Mouse (Mus musculus): ENCODE measurements at regions not wholly inside any gene's neighbourhood (a gene's known extent, or its start where the extent isn't known, plus 50 kb on each side); places are given as distances from the start of the nearest gene placed in this dataset.

DNA sequence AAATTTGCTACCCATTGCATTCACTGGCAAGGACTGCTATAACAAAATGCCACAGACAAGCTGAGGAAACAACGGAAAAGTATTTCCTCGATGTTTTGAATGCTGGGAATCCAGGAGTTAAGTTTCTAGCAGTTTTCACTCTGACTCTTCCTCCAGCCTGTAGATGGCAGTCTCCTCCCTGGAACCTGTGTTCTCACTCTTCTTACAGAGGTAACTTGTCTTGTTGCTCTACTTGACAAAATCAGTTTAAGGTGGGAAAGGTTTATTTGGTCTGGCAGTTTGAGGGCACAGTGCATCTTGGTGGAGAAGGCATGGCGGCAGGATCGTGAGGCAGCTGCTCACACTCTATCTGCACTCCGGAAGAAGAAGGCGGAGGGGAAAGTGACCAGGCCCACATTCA lies 181.3 kb upstream of the Nckap5 start:
- DNase-seq (ENCODE audit: low spot score in 2 of 2): no peak

DNA sequence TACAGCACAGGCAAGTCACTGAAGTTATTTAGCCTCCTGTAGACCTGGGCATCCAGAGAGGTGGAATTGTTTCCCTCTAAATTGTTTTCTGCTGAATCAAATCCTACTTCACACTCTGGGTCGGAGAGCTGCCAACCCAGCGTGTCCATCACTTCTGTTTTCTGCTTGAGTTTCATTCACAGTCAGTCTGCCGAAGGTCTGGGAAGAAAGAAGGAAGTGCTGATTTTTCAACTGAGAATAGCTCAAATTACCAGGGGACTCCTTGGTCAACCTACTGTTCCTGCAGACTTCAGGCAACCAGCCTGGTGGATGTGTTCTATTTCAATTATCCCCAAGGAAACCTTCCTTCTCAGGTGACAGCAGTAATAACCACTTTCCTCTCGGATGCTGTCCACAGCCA lies 179.1 kb upstream of the Nckap5 start:
- no peak for DNase-seq (ENCODE audit: low spot score in 2 of 2)

DNA sequence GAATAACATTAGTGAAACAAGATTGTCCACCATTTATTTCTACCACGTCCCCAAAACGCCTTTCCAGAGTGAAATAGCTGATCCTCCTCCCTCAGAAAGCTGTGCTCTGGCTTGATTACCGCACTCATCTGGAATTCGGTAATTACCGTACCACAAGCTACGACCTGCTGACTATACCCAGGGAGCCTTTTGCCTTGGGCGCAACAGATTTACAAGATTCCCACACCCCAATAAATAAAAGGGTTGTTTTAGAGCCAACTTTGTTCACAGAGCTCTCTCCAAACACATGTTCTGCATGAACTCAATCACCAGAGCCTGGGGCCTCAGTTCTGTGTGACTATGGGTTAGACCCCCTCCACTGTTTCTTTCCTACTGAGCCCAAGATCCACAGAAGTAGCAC lies 171.1 kb upstream of the Nckap5 start:
- DNase-seq (ENCODE audit: low spot score in 2 of 2): no peak

DNA sequence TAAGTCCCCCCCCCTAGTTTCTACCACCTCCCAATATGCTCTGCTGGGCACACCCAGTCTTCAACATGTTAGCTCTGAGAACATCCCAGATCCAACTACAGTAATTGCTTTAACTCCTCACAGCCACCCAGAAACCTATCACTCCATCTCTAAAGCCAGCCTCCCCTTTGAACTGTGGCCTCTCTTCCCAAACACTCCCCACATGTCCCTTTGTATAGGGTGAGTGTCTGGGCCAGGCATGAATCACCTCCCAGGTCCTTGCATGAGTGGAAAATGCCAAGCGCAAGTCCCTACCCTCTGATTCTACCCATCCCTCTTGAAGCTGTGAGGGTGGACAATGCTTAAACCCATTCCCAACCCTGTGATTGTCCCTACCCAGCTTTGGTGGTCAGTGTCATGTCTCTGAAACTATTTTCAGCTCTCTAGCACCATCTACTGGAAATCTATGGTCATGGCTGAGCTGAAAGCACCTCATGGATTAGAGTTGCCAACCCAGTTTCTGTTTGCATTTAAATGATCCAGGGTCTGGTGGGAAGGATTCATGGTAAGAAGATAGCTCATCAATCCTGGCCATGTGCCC lies 162.6 kb upstream of the Nckap5 start:
- DNase-seq (ENCODE audit: low spot score in 2 of 2): no peak

DNA sequence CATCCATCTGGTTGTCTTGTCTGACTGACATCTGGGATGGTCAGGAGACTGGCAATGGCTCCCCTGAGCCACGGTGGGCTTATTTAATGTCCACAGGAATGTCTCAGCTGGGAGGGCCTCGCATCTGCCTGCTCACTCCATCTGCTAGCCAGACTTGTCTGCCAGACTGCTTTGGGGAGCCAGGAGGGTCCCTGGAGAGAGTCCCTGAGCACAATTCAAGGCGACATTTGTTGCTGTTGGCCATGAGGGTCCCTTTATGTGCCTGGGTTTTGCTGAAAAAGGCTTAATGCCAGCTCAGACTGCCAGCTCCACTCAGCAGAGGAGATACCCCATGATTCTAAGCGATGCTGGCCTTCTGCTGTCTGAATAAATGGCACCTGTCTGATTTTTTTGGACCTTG lies 161.8 kb upstream of the Nckap5 start:
- no peak for DNase-seq (ENCODE audit: low spot score in 2 of 2)

DNA sequence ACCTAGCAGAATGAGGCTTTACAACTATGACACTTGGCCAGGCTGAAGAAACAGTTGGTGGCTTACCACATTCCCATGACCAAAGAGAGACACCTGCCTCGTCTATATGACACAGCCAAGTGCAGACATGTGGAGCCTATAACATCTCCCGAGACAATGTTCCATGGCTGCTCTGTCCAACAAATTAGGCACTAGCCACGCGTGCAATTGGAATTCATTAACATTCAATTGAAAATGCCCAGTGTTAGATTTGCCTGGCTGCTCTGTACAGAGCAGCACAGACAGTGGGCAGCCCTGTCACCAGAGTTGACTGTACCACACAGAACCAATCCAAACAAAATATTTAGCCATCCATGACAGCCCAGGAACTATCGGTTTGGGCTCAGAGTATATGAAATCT lies 152.2 kb upstream of the Nckap5 start:
- DNase-seq (ENCODE audit: low spot score in 2 of 2): no peak

DNA sequence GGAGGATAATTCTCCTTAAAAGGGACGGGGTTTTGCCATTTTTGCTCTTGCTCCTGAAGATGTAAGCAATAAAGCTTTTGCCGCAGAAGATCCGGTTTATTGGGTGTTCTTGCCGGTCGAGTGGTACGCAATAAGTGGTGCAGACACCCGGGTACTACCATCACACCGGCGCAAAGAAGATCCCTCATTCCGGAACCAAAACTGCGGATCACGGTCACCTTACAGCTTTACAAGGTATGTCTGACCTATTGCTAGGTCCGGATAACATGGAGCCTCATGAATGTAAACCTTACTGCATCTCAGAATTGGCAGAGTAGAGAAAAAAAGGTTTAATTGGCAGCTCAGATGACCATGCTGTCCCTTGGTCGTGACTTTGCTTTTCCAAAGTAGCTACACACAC lies 149.7 kb upstream of the Nckap5 start:
- DNase-seq (ENCODE audit: low spot score in 2 of 2): no peak

DNA sequence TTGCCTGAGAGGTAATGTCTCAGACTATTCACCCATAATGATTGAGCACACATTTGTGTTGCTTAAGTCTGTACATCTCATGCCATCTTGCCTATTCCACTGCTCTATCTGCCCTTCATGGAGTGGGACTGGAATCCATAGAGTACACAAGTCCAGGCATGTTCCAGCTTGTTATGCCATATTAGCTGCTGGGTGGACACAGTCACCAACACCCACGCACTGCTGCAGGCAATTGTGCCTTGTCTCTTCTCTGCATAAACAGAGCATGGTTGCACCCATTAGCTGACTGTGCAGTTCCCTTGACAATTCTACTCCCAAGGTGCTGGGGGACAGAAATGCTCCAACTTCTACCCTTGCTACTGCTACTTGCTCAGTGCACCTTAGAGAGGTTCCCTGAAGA lies 143.3 kb upstream of the Nckap5 start:
- DNase-seq (ENCODE audit: low spot score in 2 of 2): no peak

DNA sequence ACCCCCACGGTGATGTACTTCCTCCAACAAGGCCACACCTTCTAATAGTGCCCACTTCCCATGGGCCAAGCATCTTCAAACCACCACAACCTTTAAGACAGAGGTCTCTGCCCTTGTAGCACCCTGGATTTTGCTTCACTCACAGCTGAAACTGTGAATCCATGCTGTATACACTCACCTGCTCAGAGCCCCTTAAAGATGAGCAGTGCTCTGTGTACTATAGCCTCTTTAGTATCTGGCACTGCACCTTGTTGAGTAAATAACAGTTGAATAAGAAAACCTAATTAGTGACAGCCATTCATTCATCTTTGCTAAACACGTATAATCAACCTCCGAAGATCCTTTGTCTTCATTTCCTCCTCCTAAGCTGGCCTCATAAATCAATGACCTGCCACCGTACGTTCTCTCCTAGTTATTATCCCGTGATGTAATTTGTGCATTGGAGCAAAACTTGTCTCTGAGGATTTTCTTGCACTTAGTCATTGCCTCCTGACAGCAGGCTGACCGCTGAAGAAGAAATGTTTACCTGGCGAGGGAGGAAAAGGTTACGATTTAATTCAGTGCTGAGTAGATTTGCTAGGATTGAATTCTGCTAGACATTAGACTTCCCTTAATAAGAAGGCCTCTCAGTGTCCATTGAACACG lies 141.3 kb upstream of the Nckap5 start:
- DNase-seq (ENCODE audit: low spot score in 2 of 2): no peak

DNA sequence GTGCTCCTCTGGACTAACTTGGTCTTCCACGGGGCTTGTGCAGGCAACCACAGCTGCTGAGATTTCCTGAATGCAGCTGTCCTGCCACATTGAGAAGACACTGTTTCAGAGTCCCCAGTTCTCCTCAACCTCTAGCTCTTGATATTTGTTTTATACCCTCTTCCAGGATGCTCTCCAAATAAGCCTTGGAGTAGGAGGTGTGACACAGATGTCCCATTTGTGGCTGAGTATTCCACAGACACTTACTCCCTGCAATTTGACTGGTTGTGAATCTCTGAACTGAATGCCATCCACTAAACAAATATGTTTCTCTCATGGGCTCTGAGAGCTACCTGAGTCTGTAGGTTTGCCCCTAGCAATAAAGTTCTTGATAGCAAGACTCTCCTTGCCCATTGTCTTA lies 140.5 kb upstream of the Nckap5 start:
- DNase-seq (ENCODE audit: low spot score in 2 of 2): no peak

DNA sequence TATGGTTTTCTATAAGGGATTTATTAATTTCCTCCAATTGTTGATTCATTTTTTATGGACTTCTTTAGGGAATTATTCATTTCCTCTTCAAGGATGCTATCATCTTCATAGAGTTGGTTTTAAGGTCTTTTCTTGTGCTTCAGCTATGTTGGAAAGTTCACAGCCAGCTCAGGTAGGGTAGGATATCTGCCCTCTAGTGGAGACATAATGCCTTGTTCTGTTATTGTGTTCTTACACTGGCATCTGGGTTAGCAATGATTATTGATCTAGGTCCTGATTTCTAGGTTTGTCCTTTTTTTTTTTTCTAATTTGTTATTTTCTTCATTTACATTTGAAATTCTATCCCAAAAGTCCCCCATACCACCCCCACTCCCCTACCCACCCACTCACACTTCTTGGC lies 135.8 kb upstream of the Nckap5 start:
- no peak for DNase-seq (ENCODE audit: low spot score in 2 of 2)

DNA sequence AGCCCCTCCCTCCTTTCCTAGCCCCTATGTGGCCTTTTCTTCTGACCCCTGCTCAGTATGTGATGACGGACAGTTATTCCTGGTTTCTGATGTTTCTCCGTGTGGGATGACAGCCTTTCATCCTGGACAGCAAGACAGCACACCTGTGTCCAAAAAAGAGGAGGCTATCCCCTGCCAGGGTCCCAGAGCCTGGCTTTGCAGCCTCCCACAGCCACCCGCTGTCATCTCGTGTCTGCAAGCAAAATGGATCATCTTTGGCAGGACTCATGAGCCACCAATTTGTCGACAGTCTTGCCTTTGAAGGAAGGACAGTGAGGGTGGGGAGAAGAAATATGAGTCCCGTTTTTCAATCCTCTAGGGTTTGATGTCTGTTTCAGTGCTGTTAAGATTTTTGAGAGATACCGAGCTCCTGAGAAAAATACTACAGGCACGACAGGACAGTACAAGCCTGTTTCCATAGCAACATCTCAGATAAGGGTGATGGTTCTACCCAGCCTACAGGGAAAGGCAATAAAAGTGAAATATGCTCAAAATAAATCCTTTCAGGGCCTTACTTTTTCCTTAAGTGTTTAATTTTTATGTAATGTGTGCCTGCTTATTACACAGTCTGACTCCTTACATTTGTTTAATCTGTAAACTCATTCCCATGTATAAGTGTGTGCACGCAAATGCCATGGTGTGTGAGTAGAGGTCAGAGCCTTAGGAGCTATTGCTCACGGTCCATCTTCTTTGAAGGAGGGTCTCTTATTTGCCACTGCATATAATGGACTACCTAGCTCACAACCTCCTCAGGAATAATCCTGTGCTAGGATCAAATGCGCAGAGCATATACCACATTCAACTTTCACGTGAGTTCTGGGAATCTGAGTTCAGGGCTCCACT lies 125.5 kb upstream of the Nckap5 start:
- DNase-seq (ENCODE audit: low spot score in 2 of 2): no peak

DNA sequence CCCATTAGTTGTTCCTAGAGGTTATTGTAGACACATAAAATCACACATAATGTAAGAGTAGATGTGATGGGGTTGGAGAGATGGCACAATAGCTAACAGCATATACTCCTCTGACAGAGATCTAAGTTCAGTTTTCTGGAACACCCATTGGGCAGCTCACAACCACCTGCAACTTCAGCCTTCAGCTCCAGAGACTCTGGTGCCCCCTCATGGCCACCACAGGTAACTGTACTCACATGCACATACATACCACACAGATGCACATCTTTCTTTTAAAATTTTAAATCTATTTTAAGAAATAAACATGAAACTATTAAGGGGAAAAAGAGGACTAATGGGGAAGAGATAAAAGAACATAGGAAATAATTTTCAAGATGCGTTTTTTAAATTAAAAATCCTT lies 117.3 kb upstream of the Nckap5 start:
- DNase-seq (ENCODE audit: low spot score in 2 of 2): no peak

DNA sequence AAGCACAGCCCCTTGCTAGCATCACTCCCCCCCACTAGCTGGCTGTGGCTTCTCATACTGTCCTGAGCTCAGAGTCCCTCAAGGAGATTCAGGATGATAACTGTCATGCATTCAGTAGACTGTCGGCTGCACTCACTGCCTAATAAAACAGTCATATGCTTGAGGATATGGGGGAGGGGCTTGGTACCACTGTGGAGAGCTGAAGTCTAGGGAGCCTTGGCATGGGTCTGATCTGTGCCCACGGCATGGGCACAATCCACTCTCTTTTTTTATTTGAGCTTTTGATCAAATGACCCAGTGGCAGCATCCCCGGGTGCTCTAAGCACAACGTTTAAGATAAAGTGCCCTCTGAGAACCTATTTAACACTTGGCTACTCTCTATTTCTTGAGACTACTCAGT lies 102.1 kb upstream of the Nckap5 start:
- no peak for DNase-seq (ENCODE audit: low spot score in 2 of 2)

DNA sequence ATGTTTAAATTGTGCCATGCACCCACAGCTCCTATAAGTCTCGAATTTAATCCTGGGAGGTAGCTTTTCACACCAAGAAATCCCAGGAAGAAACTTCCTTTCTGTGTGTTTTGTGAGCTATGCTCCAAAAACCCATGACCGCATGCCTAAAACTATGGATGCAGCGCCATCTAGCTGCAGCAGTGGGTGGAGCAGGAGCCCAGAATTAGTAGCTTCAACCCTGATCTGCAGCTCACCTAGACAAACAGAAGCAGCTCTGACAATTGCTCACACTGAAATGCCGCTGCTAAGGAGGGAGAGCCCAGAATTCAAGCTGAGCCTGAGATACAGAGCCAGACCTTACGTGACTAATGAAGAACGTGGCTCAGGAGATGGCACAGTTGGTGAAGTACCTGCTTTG lies 101.2 kb upstream of the Nckap5 start:
- peak; percentile 19 to 42 for DNase-seq (ENCODE audit: low spot score in 2 of 2)

DNA sequence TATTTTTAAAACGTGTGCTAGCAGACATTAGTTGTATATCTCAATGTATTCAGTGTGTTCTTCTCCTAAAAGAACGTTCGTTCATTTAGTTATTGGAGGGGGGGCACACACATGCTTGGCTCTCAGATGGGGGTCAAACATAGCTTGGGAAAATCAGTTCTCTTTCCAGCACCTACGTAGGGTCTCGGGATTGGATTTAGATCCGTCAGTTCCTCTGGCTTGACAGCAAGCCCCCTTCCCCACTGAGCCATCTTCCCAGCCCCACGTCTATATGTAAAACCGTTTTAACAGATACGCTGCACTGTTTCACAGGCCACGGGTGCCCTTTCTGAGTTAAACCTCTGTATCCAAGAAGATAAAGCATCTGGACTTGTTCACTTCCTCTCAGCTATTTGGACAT lies 100.5 kb upstream of the Nckap5 start:
- DNase-seq (ENCODE audit: low spot score in 2 of 2): no peak

DNA sequence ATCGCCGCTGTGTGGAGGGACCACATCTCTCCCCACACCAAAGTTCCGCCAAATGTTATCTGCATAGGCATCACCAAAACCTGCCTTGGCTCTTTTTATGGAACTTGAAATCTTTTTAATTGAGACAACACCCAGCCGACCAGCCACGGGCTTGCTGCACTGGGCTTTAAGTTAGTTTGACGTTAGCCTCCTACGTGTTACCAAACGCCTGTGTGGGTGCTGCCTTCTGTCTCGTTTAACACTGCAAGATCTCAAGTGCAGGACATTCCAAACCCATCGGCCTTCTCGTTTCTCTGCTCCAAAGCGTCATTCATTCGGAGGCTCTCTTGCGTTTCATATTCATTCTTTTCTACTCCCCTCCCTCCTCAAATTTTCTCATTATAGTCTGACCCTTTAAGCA lies 100.0 kb upstream of the Nckap5 start:
- no peak for DNase-seq (ENCODE audit: low spot score in 2 of 2)

DNA sequence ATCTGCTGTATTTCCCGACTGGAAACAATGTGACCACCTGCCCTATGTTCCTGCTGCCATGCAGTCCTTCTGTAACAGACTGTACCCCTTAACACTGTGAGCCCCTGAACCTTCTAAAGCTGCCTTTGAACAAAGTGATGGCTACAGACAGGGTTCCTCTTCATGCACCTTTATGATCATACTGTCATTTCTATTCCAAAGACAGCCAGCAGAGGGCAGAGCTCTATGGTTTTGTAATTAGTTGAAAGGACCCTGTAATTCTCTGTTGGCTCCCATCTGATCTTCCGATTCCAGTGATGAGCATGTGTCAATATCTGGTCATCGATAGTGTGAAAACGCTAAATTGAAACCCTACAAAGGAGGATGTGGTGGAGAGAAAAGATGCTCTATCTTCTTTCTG lies 99.1 kb upstream of the Nckap5 start:
- no peak for DNase-seq (ENCODE audit: low spot score in 2 of 2)

DNA sequence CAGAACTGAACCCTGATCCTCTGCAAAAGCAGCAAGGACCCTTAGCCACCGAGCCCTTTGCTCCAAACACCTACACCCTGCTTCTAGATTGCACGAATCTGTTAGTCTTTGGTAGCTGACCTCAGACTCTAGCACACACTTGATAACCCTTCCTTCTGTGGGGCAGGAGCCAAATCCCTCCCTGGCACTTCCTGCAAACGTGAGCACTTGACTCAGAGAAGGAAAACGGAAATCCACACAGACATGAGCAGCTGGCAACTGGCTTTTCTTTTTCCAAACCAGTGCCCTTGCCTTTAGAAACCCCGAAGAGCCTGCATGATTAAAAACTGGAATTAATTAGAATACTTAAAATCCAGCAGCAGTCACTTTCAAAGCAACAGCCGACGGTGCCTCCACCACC lies 97.6 kb upstream of the Nckap5 start:
- no peak for DNase-seq (ENCODE audit: low spot score in 2 of 2)

DNA sequence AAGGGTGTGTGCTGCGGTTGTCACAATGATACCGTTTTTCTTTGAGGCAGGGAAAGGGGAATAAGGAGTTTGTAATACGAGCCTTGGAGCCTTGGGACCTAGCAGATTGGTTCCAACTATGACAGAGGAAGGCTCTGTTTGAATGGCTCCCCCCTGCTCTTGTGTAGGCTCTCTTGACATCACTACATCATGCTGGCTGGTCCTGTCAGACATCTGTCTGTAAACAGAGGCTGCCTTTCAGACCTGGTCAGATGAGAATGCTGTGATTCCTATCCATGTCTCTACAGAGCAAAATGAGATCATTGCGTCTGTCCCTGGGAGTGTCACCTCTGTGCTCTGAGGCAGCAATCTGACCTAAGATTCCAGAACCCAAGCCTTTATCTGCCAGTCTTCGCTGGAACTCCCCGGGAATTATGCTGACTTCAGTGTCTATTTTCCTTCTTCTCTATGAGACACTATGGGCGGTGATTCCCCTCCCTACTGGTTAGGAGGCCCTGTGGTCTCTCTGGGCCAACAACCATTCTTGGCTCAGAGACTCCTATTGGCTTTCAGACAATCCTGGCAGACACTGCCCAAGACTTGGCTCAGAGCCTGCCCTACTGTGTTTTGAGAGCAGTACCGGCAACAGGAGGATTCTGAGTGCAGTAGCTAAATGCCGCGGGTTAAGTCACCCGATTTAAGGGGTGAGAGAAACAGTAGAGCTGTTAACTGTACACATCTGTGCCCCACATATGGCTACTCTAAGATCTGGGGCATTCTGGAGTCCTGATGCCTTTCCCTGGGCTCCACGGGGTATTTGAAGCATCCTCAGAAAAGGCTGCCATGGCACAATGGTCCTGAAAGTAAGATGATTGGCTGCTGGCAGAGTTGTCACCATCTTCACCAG lies 94.8 kb upstream of the Nckap5 start:
- peak in 1 of 2 experiments; percentile 23 for DNase-seq (ENCODE audit: low spot score in 2 of 2)

DNA sequence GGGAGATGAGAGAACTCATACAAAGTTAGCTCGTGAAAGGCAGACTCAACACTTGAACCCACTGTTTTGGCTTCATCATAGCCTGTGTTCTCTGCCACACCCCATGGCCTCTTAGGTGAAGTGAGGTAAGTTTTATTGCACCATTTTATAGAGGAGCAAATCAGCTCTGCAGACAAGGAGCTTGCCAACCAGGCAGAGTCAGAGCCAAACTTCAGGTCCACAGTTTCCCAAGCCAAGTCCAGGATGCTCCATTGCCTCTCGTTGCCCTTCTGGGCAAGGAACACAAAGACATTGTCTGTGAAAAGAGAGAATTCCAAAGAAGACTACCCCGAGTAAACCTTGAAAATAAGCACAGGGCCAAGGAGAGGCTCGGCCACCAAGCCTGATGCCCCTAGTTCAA lies 93.4 kb upstream of the Nckap5 start:
- no peak for DNase-seq (ENCODE audit: low spot score in 2 of 2)

DNA sequence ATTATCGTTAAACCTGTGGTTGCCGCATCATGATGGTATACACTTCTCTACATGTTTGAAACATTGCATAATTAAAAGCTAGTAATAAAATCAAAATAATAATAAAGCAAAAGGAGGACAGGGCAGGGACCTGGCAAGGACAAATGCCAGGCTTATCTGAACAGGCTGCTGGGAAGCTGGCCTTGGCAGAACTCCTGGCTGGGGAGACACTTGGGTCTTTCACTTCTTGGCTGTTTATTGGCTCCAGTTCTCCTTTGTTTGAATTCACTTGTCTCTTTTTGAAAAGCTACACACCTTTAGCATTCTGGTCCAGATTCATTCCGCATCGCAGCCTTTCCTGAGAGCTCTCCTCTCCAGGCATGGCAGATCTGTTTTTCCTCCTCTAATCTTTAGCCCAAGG lies 91.6 kb upstream of the Nckap5 start:
- no peak for DNase-seq (ENCODE audit: low spot score in 2 of 2)
